Mouse (Mus musculus) bone marrow, adult 2 months (tissue): Measurements from ENCODE around the gene Myo3b.

Experiments
- CTCF ChIP-seq: fragments of 200-500 bp; IDR thresholded peaks from 2 replicates; pipeline ENCODE4 v1.5.1; 2011; ENCODE audit warnings: low read length, control low read depth; ENCODE audit not compliant: control insufficient read depth, insufficient read depth
- POLR2A ChIP-seq: fragments of 200-500 bp; IDR thresholded peaks from 2 replicates; pipeline ENCODE4 v1.6.1; 2011; ENCODE audit warnings: low read depth, mild to moderate bottlenecking, control low read depth, low read length, borderline replicate concordance; ENCODE audit not compliant: control insufficient read depth

- TF ChIP-seq POLR2A (no peak), CTCF (no peak)
These were observed 330.5 kb downstream of the Myo3b start for GRCm38 (mm10) chr2:70369421-70369820.
